Mouse (Mus musculus) layer of hippocampus, adult 6 months (tissue): Measurements from ENCODE around the gene Ccer1. TPM values are rescaled to one million over a fixed set of nuclear protein-coding genes. Genes with fewer than 3 reads are reported as not detected.

Experiments
- long read RNA-seq, 2 experiments: library from polyadenylated mRNA; unstranded; transcript quantifications; one replicate each; pipeline ENCODE4 v2.0.0; 2019 to 2020
- polyA plus RNA-seq: library from polyadenylated mRNA; unstranded; fragments of <200 nt; fragmentation: Nextera tagmentation; gene quantifications from 2 replicates; pipeline ENCODE4 v1.2.3, GENCODE M21; 2021

Ccer1 gene
- not detected in 2 replicates for polyA plus RNA-seq
- long read RNA-seq, experiment 1: 0 reads
- long read RNA-seq, experiment 2: 0 reads

GRCm38 (mm10) chr10:97692913-97693312 lies at the start of gene Ccer1:
Gene Ccer1, plus strand, starts transcription at chr10:97693059.

GRCm38 (mm10) chr10:97643768-97644167 lies 49.1 kb upstream of the Ccer1 start, which contains the start of gene Epyc:
Gene Epyc, plus strand, starts transcription at chr10:97644068.

GRCm38 (mm10) chr10:97726655-97727054 lies 33.8 kb downstream of the Ccer1 start, which contains the start of gene C030005K15Rik:
Gene C030005K15Rik, minus strand, starts transcription at chr10:97726755.

Other genes starting within 250 kb of the Ccer1 start
- gene Dcn, start 213.4 kb upstream of the Ccer1 start, polyA plus RNA-seq: 90.5 and 95.3 TPM in 2 replicates
- 3.0 and 3.7 TPM in 2 replicates for gene Lum, start 127.9 kb upstream of the Ccer1 start, polyA plus RNA-seq
- gene Kera, start 86.2 kb upstream of the Ccer1 start, polyA plus RNA-seq: not detected in 2 replicates
- gene Epyc, start 49.0 kb upstream of the Ccer1 start, polyA plus RNA-seq: 0.67 and 0.82 TPM in 2 replicates
- not detected in 2 replicates for gene C030005K15Rik, start 33.7 kb downstream of the Ccer1 start, polyA plus RNA-seq